Mouse (Mus musculus) ES-Bruce4 (cell line): Measurements from ENCODE around the gene BC117090. TPM values are rescaled to one million over a fixed set of nuclear protein-coding genes. Genes with fewer than 3 reads are reported as not detected.

Experiments used
- polyA plus RNA-seq: library from polyadenylated mRNA; stranded (reverse); fragments of >200 nt; gene quantifications from 2 replicates; pipeline ENCODE4 v1.2.4, GENCODE M21; 2011; ENCODE audit warnings: low read depth; ENCODE audit not compliant: missing spikeins, insufficient read depth, insufficient read length

BC117090 gene
- polyA plus RNA-seq, 1 experiment: not detected

Other genes with a start within 250 kb of the BC117090 start
- gene Csta1, start 203.1 kb downstream of the BC117090 start, polyA plus RNA-seq: not detected in 2 replicates
- not detected in 2 replicates for gene Stfa2l1, start 177.5 kb downstream of the BC117090 start, polyA plus RNA-seq
- gene Gm5483, start 150.1 kb downstream of the BC117090 start, polyA plus RNA-seq: not detected in 2 replicates
- gene Gm5416, start 123.9 kb downstream of the BC117090 start, polyA plus RNA-seq: not detected in 2 replicates
- gene 2010005H15Rik, start 112.9 kb downstream of the BC117090 start, polyA plus RNA-seq: not detected in 2 replicates
- not detected in 2 replicates for gene Stfa1, start 57.4 kb downstream of the BC117090 start, polyA plus RNA-seq
- gene BC100530, start 33.4 kb upstream of the BC117090 start, polyA plus RNA-seq: not detected in 2 replicates
- gene Stfa2, start 74.1 kb upstream of the BC117090 start, polyA plus RNA-seq: not detected in 2 replicates
- gene Stfa3, start 121.1 kb upstream of the BC117090 start, polyA plus RNA-seq: not detected in 2 replicates
- 0.39 and 0.68 TPM in 2 replicates for gene Casr, start 227.8 kb upstream of the BC117090 start, polyA plus RNA-seq